Mouse (Mus musculus) lung, adult 2 months (tissue): Measurements from ENCODE around the gene Armh3. TPM values are rescaled to one million over a fixed set of nuclear protein-coding genes. Genes with fewer than 3 reads are reported as not detected.

Experiments
- DNase-seq: peaks from one replicate; pipeline ENCODE4 v3.0.0; 2022
- H3K4me1 ChIP-seq: fragments of 200-500 bp; 2 replicates; pipeline ENCODE4 v1.6.1; 2011; ENCODE audit warnings: low read length; ENCODE audit not compliant: control insufficient read depth, insufficient read depth
- H3K4me3 ChIP-seq: fragments of 200-500 bp; replicated peaks from 2 replicates; pipeline ENCODE3; 2011; ENCODE audit warnings: low read depth, mild to moderate bottlenecking, control low read depth, low read length; ENCODE audit errors: extremely low read depth
- CTCF ChIP-seq: fragments of 200-500 bp; IDR thresholded peaks from 2 replicates; pipeline ENCODE4 v1.5.1; 2011; ENCODE audit warnings: mild to moderate bottlenecking, low read length, control low read depth; ENCODE audit not compliant: insufficient read depth
- POLR2A ChIP-seq: fragments of 200-500 bp; IDR thresholded peaks from 2 replicates; pipeline ENCODE4 v1.6.1; 2011; ENCODE audit warnings: low read depth, mild to moderate bottlenecking, control low read depth, low read length, borderline replicate concordance; ENCODE audit errors: extremely low read depth
- WGBS: fragments of 180-500 bp; shearing (Covaris S2); methylation state at CpG from one replicate; pipeline ENCODE4 v1.1.7; 2018; 5-methylcytosine and 5-hydroxymethylcytosine counted together
- polyA plus RNA-seq: library from polyadenylated mRNA; depleted of rRNA; stranded (reverse); fragments of >200 nt; gene quantifications from 2 replicates; pipeline ENCODE4 v1.2.3, GENCODE M21; 2012

Armh3 gene
- polyA plus RNA-seq, 1 experiment, result 9.5 TPM

DNA sequence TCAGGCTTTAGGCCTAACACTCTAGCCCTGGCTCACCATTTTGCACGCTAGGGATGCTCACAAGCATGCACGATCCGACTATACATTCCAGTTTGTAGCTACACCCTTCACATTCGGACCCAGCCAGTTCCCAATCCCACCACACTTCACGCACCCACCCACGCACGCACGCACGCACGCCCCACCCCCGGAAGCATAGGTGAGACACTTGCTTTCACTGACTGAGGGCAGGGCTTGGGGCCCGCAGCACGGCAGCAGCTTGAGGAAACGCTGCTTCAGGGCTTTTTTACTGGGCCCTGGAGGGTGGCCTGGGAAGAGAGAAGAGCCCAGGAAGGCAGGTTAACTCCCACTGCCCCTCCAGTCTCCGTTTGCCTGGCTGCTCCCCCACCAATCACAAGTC is 201.4 kb downstream of the Armh3 start:
- WGBS, result 77% methylated on average over 15 of the region's 15 CpGs
- DNase-seq, result no peak

DNA sequence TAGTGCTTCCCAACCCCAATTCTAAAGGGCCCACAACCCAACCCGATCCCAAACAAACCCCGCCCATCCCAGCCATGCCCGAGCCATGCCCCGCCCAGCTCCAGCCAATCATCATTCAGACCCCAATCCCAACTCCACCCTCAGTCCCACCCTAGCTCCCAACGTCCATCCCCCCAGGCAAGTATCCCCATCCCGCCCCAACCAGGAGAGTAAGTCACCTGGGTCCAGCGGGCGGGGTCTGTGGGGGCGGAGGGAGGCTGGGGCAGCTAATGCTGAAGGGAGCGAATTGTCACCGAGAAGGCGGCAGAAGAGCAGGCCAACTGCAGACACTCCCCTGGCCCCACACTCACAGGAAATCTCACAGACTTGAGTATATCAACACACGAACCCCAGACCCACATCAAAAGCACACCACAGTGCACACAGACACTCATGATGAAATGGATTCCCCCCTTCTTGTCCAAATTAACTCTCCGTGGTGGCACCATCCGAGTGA is 202.2 kb downstream of the Armh3 start:
- TF ChIP-seq CTCF (no peak), POLR2A (no peak)
- no peaks in the 10 kb centered on the region; the same call in 1 of the 2 replicates for H3K4me1 ChIP-seq
- 25% methylated on average over 15 of the region's 15 CpGs for WGBS
- no peak for DNase-seq
- no peak overlapping the region for H3K4me3 ChIP-seq

More for the DNA sequence above, 201.4 kb downstream of the Armh3 start:
- no peak overlapping the region for H3K4me3 ChIP-seq
- H3K4me1 ChIP-seq, result no peaks in the 10 kb centered on the region; the same call in 1 of the 2 replicates
- TF ChIP-seq CTCF (no peak), POLR2A (no peak)

DNA sequence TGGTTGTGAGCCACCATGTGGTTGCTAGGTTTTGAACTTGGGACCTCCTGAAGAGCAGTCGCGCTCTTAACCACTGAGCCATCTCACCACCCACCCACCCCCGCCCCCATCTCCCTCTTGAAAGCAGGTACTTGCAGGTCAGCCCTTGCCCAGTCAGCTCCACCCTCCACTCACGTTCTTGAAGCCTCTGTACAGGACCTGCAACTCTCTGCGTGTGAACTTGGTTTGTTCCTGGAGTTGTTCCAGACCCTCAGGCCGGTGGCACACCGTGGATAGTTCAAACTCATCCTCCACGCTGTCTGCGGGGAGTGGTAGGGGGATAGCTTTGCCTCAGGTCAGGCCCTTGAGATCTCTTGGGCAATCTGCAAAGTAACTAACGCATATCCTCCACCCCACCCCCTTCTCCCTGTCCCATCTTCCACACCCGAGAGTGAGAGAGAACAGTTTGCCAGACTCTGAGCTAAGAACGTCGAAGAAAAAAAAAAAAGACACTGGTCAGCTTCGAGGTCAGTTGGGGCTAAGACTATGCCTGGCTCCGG is 202.8 kb downstream of the Armh3 start:
- WGBS, result 25% methylated on average over 15 of the region's 15 CpGs
- Histone ChIP-seq H3K4me1 (no peaks in the 10 kb centered on the region; the same call in none of the 2 replicates), H3K4me3 (no peak overlapping the region)
- no peak for DNase-seq
- TF ChIP-seq CTCF (no peak), POLR2A (no peak)

DNA sequence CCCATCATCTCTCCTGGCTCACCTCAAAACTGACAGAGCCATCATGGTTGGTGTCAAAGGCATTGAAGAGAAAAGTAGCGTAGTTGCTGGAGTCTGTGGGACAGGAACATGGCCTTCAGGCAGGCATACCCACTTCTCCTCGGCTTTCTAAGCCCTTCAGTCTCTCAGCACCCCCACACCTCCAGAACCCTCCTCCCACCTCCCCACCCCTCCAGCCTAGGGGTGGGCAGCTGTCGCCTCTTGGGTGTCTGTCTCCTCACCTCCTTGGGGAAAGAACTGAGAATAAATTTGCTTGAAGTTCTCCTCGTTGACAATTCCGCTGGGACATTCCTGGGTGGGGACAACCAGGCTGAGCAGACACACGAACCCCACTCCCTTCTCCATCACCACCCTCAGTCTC is 203.6 kb downstream of the Armh3 start:
- 62% methylated on average over 6 of the region's 6 CpGs for WGBS
- H3K4me3 ChIP-seq, result no peak overlapping the region
- no peak for DNase-seq
- no peaks in the 10 kb centered on the region; the same call in none of the 2 replicates for H3K4me1 ChIP-seq
- no peak for TF ChIP-seq CTCF
- TF ChIP-seq POLR2A, result no peak

DNA sequence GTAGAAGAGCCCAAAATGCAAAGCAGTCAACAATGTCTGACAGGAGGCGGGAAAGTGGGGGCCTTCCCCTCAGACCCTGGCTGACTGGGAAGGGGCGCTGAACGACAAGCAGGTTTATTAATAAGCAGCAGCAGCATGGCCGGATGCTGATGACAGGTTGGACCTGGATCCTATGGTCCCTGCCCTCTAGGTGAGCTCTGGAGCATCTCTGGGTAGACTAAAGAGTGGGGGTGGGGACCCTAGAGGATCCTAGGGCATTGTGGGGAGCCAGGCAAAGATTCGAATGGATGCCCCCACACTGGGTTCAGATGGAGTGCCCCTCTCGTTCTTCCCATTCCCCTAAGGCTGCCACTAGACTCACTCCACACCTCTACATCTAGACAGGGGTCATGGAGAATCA is 205.9 kb downstream of the Armh3 start:
- 88% methylated on average over 6 of the region's 6 CpGs for WGBS

DNA sequence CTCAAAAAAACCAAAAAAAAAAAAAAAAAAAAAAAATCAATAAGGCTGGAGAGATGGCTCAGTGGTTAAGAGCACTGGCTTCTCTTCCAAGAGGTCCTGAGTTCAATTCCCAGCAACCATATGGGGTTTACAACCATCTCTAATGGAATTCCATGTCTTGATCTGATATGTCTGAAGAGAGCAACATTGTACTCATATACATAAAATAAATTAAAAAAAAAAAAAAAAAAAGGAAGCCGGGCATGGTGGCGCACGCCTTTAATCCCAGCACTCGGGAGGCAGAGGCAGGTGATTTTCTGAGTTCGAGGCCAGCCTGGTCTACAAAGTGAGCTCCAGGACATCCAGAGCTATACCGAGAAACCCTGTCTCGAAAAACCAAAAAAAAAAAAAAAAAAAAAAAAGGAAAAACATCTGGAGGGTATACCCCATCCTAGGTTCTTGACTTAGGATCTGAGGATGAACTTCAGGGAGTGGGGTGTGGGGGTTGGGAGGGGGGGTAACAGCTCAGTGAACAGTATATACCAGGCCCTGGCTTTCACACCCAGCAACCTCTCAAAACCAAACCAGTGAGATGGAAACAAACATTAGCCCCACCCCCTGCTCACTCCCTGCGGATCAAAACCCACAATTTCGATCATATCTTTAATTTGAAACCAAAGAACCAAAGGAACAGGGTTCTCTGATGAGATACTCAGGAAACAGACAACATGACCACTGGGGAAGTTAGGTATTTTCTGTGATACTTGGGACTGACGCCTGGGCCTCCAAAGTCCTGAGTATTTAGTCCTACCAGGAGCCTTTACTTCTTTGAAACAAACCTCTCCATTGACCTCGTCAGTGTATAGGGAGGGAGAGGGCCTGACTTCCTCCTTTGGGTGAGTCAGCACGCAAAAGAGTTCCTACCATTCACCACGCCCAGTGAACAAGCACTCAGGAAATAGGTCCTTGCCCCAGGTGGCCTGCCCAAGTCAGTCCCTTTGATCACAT is 208.1 kb downstream of the Armh3 start:
- no peak for DNase-seq
- no peak overlapping the region for H3K4me3 ChIP-seq
- 59% methylated on average over 13 of the region's 13 CpGs for WGBS
- H3K4me1 ChIP-seq, result no peaks in the 10 kb centered on the region; the same call in 1 of the 2 replicates
- no peak for TF ChIP-seq POLR2A
- no peak for TF ChIP-seq CTCF

More for the DNA sequence above, 205.9 kb downstream of the Armh3 start:
- H3K4me1 ChIP-seq, result no peaks in the 10 kb centered on the region; the same call in none of the 2 replicates
- DNase-seq, result no peak
- no peak overlapping the region for H3K4me3 ChIP-seq
- TF ChIP-seq CTCF (no peak), POLR2A (no peak)

DNA sequence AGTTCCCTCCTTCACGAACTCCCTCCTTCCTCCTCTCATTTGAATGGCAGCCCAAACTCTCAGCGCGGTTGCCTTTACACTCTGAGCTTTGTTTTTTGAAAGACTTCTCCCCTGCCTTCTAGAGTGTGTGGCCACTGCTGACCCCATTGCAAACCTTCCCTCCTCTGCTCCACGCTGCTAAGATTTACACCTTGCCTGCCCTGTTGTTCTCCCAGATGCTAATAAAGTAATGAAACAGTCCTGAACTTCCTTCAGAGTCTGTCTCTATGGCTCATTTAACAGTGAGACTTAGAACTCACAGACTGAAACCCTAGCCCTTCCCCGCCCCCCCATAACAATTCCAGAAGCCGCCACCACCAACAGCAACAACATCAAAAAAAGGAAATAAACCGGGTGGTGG is 208.9 kb downstream of the Armh3 start:
- 87% methylated on average over 7 of the region's 7 CpGs for WGBS
- Histone ChIP-seq H3K4me3 (no peak overlapping the region), H3K4me1 (no peaks in the 10 kb centered on the region; the same call in 1 of the 2 replicates)
- TF ChIP-seq POLR2A (no peak), CTCF (no peak)
- no peak for DNase-seq

DNA sequence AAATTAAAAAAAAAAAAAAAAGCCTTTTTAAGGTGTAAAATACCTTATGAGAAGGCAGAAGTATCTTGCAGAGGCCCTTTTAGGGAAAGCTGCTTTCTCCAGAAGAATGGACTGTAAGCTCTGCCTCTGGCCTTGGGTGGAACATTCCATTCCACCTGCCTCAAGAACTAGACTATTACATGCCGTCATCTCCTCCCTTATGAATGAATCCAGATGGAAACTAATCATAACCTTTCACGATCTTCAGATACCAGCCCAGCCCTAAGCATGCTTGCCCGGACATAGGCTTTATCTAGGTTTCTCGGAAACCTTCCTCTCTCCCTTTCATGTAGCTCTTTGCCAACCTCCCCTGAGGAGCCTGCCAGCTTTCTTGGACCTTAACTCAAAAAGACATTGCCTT is 210.0 kb downstream of the Armh3 start:
- no peak overlapping the region for H3K4me3 ChIP-seq
- TF ChIP-seq POLR2A (no peak), CTCF (no peak)
- no peak for DNase-seq
- H3K4me1 ChIP-seq, result peaks cover 5% of the 10 kb centered on the region
- 69% methylated on average over 4 of the region's 4 CpGs for WGBS

DNA sequence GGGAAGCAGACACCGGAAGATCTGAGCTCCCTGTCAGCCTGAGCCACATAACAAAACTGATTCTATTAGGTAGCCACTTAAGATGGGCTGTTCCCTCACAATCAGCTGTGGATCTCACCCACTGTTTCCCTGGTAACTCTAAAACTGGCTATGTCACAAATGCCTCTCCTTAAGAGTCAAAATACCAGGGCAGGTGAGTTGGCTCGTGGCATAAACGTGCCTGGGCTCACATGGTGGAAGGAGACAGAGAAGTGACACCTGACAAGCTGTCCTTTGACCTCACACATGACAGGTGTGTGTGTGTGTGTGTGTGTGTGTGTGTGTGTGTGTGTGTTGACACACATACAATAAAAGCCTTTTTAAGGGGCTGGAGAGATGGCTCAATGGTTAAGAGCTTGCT is 210.8 kb downstream of the Armh3 start:
- H3K4me1 ChIP-seq, result peaks cover 5% of the 10 kb centered on the region
- WGBS, result 65% methylated on average over 3 of the region's 3 CpGs
- no peak overlapping the region for H3K4me3 ChIP-seq
- TF ChIP-seq CTCF (no peak), POLR2A (no peak)
- DNase-seq, result no peak

DNA sequence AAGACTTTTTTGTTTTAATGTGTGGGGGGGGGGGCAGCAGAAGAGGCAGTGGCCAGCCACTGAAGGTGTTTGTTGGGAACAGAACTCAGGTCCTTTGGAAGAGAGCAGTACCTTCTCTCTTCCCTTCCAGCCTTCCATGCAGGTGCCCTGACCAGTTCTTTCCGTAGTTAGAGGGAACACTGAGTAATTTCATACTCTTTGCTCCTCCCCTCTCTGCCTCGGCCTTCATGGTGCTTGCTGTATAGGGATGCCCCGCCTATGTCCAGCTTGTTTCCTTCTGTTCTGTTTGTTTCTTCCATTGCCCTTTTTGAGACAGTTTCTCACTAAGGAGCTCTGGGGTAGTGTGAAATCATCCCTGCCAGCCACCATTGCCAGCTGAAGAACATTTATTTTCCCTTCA is 212.8 kb downstream of the Armh3 start:
- DNase-seq, result no peak
- WGBS, result 50% methylated on average over 3 of the region's 3 CpGs
- no peak overlapping the region for H3K4me3 ChIP-seq

More for the DNA sequence above, 212.8 kb downstream of the Armh3 start:
- TF ChIP-seq CTCF (no peak), POLR2A (no peak)
- peaks cover 5% of the 10 kb centered on the region for H3K4me1 ChIP-seq
